Mouse (Mus musculus): ENCODE data around the gene 0610009B22Rik. TPM values are rescaled to one million over a fixed set of nuclear protein-coding genes. Genes with fewer than 3 reads are reported as not detected.

The 0610009B22Rik gene
- polyA plus RNA-seq, 1 experiment: 2.6 TPM

GRCm38 (mm10) chr11:51646751-51647667 lies 41.7 kb downstream of the 0610009B22Rik start:
- no peak for TF ChIP-seq GATA1 (IDR thresholded peaks at IDR 0.05; ENCODE audit: low read length)

- no peak for TF ChIP-seq GATA1 (IDR thresholded peaks at IDR 0.05; ENCODE audit: low read length)
These were observed 42.4 kb downstream of the 0610009B22Rik start for GRCm38 (mm10) chr11:51646245-51646644.

GRCm38 (mm10) chr11:51645293-51645692 lies 43.4 kb downstream of the 0610009B22Rik start:
- TF ChIP-seq GATA1 (IDR thresholded peaks at IDR 0.05; ENCODE audit: low read length): no peak

- no peak for TF ChIP-seq GATA1 (IDR thresholded peaks at IDR 0.05; ENCODE audit: low read length)
These were observed 44.5 kb downstream of the 0610009B22Rik start for GRCm38 (mm10) chr11:51644217-51644616.

DNA sequence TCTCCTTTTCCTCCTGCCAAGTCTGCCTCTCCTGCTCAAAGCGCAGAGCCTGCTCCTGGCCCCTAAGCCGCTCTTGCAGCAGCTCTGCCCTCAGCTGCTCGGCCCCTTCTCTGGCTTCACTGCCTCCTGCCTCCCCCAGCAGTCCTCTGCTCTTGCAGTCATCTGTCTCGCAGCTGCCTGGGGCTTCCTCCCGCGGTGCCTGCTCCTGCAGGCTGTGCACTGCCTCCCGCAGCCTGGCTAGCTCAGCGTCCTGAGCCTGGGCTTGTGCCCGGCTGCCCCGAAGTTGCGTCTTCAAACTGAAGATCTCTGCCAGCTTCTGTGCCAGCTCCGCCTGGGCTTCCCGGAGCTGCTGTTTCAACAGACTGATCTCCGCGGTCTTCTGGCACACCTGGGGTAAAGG lies 44.9 kb downstream of the 0610009B22Rik start:
- no peak for TF ChIP-seq GATA1 (IDR thresholded peaks at IDR 0.05; ENCODE audit: low read length)

DNA sequence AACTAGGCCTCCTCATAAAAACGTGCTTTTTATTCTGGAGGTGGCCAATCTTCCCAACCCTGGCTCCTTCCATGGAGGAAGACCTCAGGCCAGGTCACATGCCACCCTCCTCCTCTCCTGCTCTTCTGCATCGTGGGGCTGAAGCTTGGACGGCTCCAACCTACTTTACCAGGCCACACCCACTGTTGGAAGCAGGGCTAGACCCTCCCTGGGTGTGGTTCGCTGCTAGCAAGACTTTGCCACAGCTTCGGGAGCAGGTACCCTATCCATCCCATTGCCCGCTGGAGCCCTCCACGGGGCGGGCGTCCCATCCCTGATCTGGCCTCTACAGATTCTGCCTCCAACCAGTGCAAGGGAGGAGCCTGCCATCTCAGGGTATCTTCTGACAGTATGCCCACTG lies 45.5 kb downstream of the 0610009B22Rik start:
- no peak for TF ChIP-seq GATA1 (IDR thresholded peaks at IDR 0.05; ENCODE audit: low read length)

DNA sequence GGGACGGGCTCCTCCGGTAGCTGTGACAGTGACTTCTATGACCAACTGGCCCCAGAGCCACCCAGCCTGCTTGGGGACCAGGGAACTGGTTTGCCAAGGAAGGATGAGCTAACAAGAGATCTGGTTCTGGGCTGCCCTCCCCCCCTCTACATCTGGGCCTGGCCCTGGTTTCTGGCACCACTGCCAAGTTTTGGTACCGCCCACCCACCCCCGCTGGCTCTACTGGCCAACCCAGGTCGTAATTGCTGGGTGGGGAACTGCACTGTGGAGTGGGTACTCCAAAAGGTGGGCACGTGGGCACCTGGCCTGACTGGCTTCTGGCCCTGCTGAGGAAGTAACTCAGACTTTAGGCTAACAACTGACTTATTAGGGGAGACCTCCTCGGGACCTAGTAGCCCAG lies 47.9 kb downstream of the 0610009B22Rik start:
- TF ChIP-seq GATA1 (IDR thresholded peaks at IDR 0.05; ENCODE audit: low read length): no peak

DNA sequence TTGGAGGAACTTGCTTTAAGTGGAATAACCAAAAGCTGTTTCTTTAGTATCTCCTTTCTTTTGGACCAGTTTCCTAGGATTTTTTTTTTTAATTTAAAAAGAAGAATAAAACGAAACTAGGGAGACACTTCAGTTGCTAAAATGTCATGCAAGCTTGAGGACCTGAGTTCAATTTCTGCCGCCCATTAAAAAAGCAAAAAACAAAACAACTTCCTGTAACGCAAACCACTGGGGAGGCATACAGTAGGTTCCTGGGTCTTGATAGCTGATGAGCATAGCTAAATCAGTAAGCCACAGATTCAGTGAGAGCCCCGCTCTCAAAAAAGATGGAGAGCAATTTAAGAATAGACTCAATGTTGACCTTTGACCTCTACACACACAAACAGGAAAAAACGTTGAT lies 50.2 kb downstream of the 0610009B22Rik start:
- no peak for TF ChIP-seq GATA1 (IDR thresholded peaks at IDR 0.05; ENCODE audit: low read length)

- TF ChIP-seq GATA1 (IDR thresholded peaks at IDR 0.05; ENCODE audit: low read length): no peak
These were observed 50.7 kb downstream of the 0610009B22Rik start for GRCm38 (mm10) chr11:51637971-51638414.

DNA sequence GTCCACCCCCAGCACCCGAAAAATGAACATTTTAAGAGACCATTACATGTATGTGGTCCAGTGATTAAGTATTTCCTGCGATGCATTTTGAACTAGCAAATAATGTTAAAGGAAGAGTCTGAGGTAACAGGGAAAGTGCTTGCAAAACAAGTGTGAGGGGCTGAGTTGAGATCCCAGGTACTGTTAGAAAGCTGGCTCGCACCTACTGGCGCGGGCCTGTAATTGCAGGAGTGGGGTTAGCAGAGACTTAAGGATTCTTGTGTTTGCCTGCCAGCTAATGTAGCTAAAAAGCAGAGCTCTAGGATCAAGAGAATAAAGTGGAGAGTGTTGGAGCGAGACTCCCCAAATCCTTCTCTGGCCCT lies 52.4 kb downstream of the 0610009B22Rik start:
- no peak for TF ChIP-seq GATA1 (IDR thresholded peaks at IDR 0.05; ENCODE audit: low read length)

- no peak for TF ChIP-seq GATA1 (IDR thresholded peaks at IDR 0.05; ENCODE audit: low read length)
These were observed 53.0 kb downstream of the 0610009B22Rik start, which contains the start of gene Rmnd5b for GRCm38 (mm10) chr11:51635525-51636322. Gene Rmnd5b, minus strand, starts transcription at chr11:51635896.

Other genes starting within 250 kb of the 0610009B22Rik start
- 22.2 and 23.7 TPM in 2 replicates for gene Phykpl, start 104.1 kb downstream of the 0610009B22Rik start, polyA plus RNA-seq (2012)
- 1,127 and 1,514 TPM in 2 replicates for gene Hnrnpab, start 82.0 kb downstream of the 0610009B22Rik start, polyA plus RNA-seq (2012)
- 247 and 258 TPM in 2 replicates for gene Nhp2, start 69.1 kb downstream of the 0610009B22Rik start, polyA plus RNA-seq (2012)
- 20.4 and 25.3 TPM in 2 replicates for gene Rmnd5b, start 53.0 kb downstream of the 0610009B22Rik start, polyA plus RNA-seq (2012)
- 0.11 and 0.12 TPM in 2 replicates for gene N4bp3, start 38.0 kb downstream of the 0610009B22Rik start, polyA plus RNA-seq (2012)
- not detected in 2 replicates for gene D930048N14Rik, start 37.9 kb downstream of the 0610009B22Rik start, polyA plus RNA-seq (2012)
- gene Sec24a, start 74.8 kb upstream of the 0610009B22Rik start, polyA plus RNA-seq (2012): 22.7 and 25.8 TPM in 2 replicates
- 4.3 and 4.6 TPM in 2 replicates for gene Sar1b, start 74.8 kb upstream of the 0610009B22Rik start, polyA plus RNA-seq (2012)
- 15.6 and 16.7 TPM in 2 replicates for gene Jade2, start 168.8 kb upstream of the 0610009B22Rik start, polyA plus RNA-seq (2012)

Measured in G1E-ER4 (cell line).